Mouse (Mus musculus) ES-E14 (cell line): ENCODE measurements around the gene Rab13.

Experiments
- CHD2 ChIP-seq: IDR thresholded peaks from 2 replicates; pipeline ENCODE4 v1.6.1; 2014; ENCODE audit warnings: mild to moderate bottlenecking, low read depth, low read length, inconsistent platforms
- HCFC1 ChIP-seq: IDR thresholded peaks from 2 replicates; pipeline ENCODE4 v1.6.1; 2012; ENCODE audit warnings: low read length, inconsistent platforms, borderline replicate concordance; ENCODE audit not compliant: insufficient read depth
- MAFK ChIP-seq: IDR thresholded peaks from 2 replicates; pipeline ENCODE4 v1.6.1; 2014; ENCODE audit warnings: mild to moderate bottlenecking, low read depth, low read length, inconsistent platforms; ENCODE audit not compliant: insufficient read depth
- ZNF384 ChIP-seq: IDR thresholded peaks from 2 replicates; pipeline ENCODE4 v1.6.1; 2012; ENCODE audit warnings: low read depth, low read length, inconsistent platforms

GRCm38 (mm10) chr3:90179566-90179965 lies 33.9 kb upstream of the Rab13 start:
- TF ChIP-seq ZNF384 (no peak), CHD2 (no peak), MAFK (no peak), HCFC1 (no peak)
